Comparison of ENCODE assay signal across 8 mouse cellular contexts in the genomic region with DNA sequence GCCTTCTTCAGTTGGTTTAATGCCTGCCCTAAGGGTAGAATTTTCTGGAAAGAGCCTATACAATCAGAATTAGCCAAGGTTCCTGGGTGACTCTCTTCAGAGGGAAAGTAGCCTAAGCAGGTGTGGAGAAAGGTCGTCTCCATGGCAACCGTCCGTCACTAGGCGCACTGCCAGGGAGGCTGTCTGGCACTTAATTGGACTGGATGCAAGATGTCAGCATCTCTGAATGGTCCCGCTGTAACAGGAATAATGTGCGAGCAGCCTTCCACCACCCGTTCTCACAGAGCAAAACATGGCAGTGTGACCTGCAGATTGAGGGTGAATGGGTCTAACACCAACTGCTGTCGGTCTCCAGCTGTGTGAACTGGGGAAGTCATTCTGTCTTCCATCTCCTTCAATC.
DNase-seq lines count a peak whose midpoint lies in the region; ATAC-seq and TF ChIP-seq lines count a peak whose summit lies in the region.

No protein-coding gene starts in this region.

- no peaks in the 10 kb centered on the region for H3K79me2 ChIP-seq in liver, adult 2 months (ENCODE audit: control insufficient read depth, insufficient read depth, low read length)

- H3K27ac ChIP-seq in liver, adult 2 months (replicated peaks; ENCODE audit: insufficient read depth, low read depth, low read length): no peak overlapping the region
- H3K27ac ChIP-seq in hindbrain, embryonic 10.5 days: no peak overlapping the region
- H3K27ac ChIP-seq in midbrain, postnatal 0 days (ENCODE audit: low read depth, low read length): no peak overlapping the region
- H3K27ac ChIP-seq in thymus, adult 2 months (ENCODE audit: control insufficient read depth, insufficient read depth, low read length): no peak overlapping the region

- no peak for TF ChIP-seq POLR2A in liver, adult 2 months (IDR thresholded peaks at IDR 0.05; ENCODE audit: extremely low read depth, insufficient read depth, low read length)
- TF ChIP-seq POLR2A in thymus, adult 2 months (IDR thresholded peaks at IDR 0.05; ENCODE audit: control insufficient read depth, extremely low read depth, insufficient read depth, low read length, poor library complexity): no peak

- no peaks in the 10 kb centered on the region for H3K27me3 ChIP-seq in liver, adult 2 months (ENCODE audit: control insufficient read depth, insufficient read depth, low read length)
- H3K27me3 ChIP-seq in hindbrain, embryonic 10.5 days (ENCODE audit: insufficient read depth, poor library complexity, severe bottlenecking): no peaks in the 10 kb centered on the region
- H3K27me3 ChIP-seq in midbrain, postnatal 0 days (ENCODE audit: insufficient read depth, low read length): no peaks in the 10 kb centered on the region
- no peaks in the 10 kb centered on the region for H3K27me3 ChIP-seq in thymus, adult 2 months (ENCODE audit: control insufficient read depth, insufficient read depth, low read length)

- 0 out of 2 replicates have a peak, but pooled peaks have one; percentile 27 for ATAC-seq in midbrain, postnatal 0 days (ENCODE audit: low FRiP score)

- no peaks in the 10 kb centered on the region for H3K36me3 ChIP-seq in liver, adult 2 months (ENCODE audit: control insufficient read depth, insufficient read depth, low read length)
- no peaks in the 10 kb centered on the region for H3K36me3 ChIP-seq in hindbrain, embryonic 10.5 days
- no peaks in the 10 kb centered on the region for H3K36me3 ChIP-seq in midbrain, postnatal 0 days (ENCODE audit: insufficient read depth, low read length)
- H3K36me3 ChIP-seq in thymus, adult 2 months (ENCODE audit: control insufficient read depth, insufficient read depth, low read length): no peaks in the 10 kb centered on the region

- H3K4me3 ChIP-seq in liver, adult 2 months (ENCODE audit: insufficient read depth, low read depth, low read length): no peak overlapping the region
- H3K4me3 ChIP-seq in hindbrain, embryonic 10.5 days: no peak overlapping the region
- no peak overlapping the region for H3K4me3 ChIP-seq in midbrain, postnatal 0 days (ENCODE audit: low read depth, low read length)
- H3K4me3 ChIP-seq in thymus, adult 2 months (ENCODE audit: control insufficient read depth, insufficient read depth, low read length): no peak overlapping the region

- H3K9ac ChIP-seq in liver, adult 2 months (ENCODE audit: low read depth, low read length): no peak overlapping the region
- no peak overlapping the region for H3K9ac ChIP-seq in midbrain, postnatal 0 days (replicated peaks; ENCODE audit: low read length, poor library complexity, severe bottlenecking)

- TF ChIP-seq CTCF in liver, adult 2 months (IDR thresholded peaks at IDR 0.05; ENCODE audit: low read depth, low read length): no peak
- no peak for TF ChIP-seq CTCF in midbrain, postnatal 0 days (IDR thresholded peaks at IDR 0.05)
- TF ChIP-seq CTCF in thymus, adult 2 months (IDR thresholded peaks at IDR 0.05; ENCODE audit: borderline replicate concordance, control insufficient read depth, extremely low read depth, insufficient read depth, low read length, poor library complexity): no peak

- H3K4me2 ChIP-seq in midbrain, postnatal 0 days (ENCODE audit: low read depth, low read length, poor library complexity, severe bottlenecking): no peak overlapping the region

- no peaks in the 10 kb centered on the region for H3K4me1 ChIP-seq in liver, adult 2 months (ENCODE audit: control insufficient read depth, insufficient read depth, low read length)
- peaks cover 14% of the 10 kb centered on the region for H3K4me1 ChIP-seq in hindbrain, embryonic 10.5 days (replicated peaks)
- peaks cover 10% of the 10 kb centered on the region for H3K4me1 ChIP-seq in midbrain, postnatal 0 days (ENCODE audit: insufficient read depth, low read length)
- H3K4me1 ChIP-seq in thymus, adult 2 months (replicated peaks; ENCODE audit: control insufficient read depth, insufficient read depth, low read length): no peaks in the 10 kb centered on the region

- 76% methylated on average over 8 of the region's 8 CpGs for WGBS in liver, adult 2 months
- 43% methylated on average over 8 of the region's 8 CpGs for WGBS in hindbrain, embryonic 10.5 days
- WGBS in midbrain, postnatal 0 days: 32% methylated on average over 8 of the region's 8 CpGs
- WGBS in thymus, adult 2 months: 96% methylated on average over 8 of the region's 8 CpGs

- no peaks in the 10 kb centered on the region for H3K9me3 ChIP-seq in hindbrain, embryonic 10.5 days
- no peaks in the 10 kb centered on the region for H3K9me3 ChIP-seq in midbrain, postnatal 0 days (ENCODE audit: low read length)

- DNase-seq in liver, adult 2 months (ENCODE audit: extremely low read depth, low read depth, low spot score): peak; percentile 1
- DNase-seq in liver: no peak
- peak; percentile 64 for DNase-seq in cerebellum, adult 8-10 months
- DNase-seq in hindbrain, embryonic 10.5 days (ENCODE audit: low spot score): peak; percentile 57
- peak; percentile 76 for DNase-seq in midbrain, postnatal 0 days (ENCODE audit: low spot score)
- no peak for DNase-seq in urinary bladder, adult 18-20 months (ENCODE audit: low spot score in 2 of 2)
- DNase-seq in thymus, adult 2 months: no peak
- no peak for DNase-seq in frontal cortex, postnatal 25 days (ENCODE audit: low spot score in 2 of 2)

Comparison
In these comparisons a context has a peak if more than half of its experiments do, and no peak if none do; other contexts are left out.
1. DNase-seq: peak in liver, adult 2 months (single experiment), cerebellum, adult 8-10 months (single experiment), hindbrain, embryonic 10.5 days (single experiment) and midbrain, postnatal 0 days (single experiment); none in liver (single experiment), urinary bladder, adult 18-20 months (0 of 2), thymus, adult 2 months (single experiment) and frontal cortex, postnatal 25 days (0 of 2).